Mouse (Mus musculus): ENCODE results near the gene Camk2g.

DNA sequence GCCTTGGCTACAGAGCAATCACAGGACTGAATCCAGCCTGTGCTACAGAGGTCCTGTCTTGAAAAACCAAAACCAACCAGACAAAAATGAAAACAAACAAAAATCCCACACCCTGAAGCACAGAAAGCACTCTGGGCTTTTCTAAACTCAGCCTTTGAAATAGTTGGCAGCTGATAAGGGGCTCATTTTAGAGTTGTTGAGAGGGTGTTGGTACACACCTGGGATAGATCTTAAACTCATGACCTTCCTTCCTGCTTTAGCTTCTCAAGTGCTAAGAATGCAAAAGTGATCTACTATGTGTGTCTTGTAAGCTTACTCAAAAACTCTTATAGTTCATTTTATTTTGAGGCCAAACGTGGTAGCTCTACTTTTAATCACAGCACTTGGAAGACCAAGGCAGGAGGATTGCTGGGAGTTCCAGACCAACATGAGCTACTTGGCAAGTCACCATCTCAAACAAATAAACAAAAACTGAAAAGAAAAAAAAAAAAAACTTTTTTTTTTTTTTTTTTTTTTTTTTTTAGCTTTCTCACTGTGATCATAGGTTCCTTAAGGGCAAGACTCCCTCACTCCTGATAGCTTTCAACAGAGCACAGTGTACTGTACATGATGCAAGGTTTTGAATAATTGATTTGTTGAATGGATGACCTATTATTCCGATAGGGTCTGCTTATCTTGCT is 9.2 kb upstream of the Camk2g start:
- TF ChIP-seq CTCF (IDR thresholded peaks at IDR 0.05; ENCODE audit: low read depth) (no peak), EP300 (IDR thresholded peaks at IDR 0.05; ENCODE audit: low read depth) (no peak)

Measured in liver, embryonic 14.5 days (tissue).